Mouse (Mus musculus) skeletal muscle tissue, adult 2 months (tissue): ENCODE results near the gene Prr18.
"Not testable (repeated sequence)": the region's sequence is repeated elsewhere in the genome, so short reads cannot be mapped to it uniquely, and the experiment has no call there.

Source experiments
- DNase-seq: peaks from one replicate; pipeline ENCODE4 v3.0.0-alpha.2; 2012; ENCODE audit warnings: low read depth, low spot score

Prr18 gene

DNA sequence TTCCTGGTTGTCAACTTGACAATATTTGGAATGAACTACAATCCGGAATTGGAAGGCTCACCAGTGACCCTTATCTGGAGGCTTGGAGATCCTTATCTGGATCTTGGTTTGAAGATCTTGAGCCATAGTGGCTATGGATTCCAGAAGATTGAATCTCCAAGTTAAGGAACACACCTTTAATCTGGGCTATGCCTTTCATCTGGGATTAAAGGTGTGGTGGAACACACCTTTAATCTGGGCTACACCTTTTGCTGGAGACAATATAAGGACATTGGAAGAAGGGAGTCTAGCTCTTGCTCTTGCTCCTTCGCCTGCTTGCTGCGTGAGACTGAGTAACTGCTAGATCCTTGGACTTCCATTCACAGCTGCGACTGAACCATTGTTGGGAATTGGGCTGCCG, at the start of gene Prr18:
Gene Prr18 (plus strand): TSS at position 301 of the 400 bp plus-strand sequence.
- DNase-seq = not testable (repeated sequence)

DNA sequence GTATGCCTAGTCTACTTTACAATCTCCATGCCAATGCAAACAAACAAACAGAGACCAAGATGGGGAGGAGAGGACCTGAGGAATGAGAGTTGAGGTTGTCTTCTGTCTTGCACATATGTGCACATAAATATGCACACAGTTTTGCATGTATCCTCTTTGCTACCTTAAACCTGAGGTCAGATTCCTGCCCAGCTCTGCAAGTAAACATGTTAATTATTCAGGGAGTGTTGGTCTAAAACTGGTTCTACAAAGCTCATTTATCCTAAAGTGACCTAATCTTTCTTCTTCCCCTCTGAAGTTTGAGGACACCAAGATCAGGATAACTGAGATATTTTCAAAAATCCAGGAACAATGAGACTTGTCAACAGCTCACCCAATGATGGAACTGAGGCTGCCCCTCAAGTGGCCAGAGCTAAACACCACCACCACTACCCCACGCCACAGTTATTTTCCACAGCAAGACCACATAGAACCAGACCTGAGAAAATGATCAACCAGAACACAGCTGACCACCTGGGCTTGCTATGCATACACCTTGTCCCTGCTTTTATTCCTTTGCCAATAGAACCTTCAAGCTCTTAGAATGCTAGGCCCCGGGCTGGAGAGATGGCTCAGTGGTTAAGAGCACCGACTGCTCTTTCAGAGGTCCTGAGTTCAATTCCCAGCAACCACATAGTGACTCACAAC, 47.1 kb upstream of the Prr18 start:
- DNase-seq = no peak

DNA sequence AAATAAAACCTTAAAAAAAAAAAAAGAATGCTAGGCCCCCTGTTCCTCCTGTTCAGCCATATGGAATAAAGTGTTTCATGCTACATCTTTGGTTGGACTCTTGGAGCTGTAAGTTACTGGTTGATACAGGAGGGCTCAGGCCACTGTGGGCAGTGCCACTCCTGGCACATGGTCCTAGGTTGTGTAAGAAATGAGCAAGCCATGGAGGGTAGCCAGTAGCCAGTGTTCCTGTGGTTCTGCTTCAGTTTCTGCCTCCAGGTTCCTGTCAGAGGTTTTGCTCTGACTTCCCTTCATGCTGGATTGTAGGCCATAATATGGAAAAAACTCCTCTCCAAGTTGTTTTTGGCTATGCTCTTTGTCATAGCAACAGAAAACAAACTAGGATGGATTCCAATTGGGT, 46.5 kb upstream of the Prr18 start:
- peak; percentile 29 for DNase-seq

DNA sequence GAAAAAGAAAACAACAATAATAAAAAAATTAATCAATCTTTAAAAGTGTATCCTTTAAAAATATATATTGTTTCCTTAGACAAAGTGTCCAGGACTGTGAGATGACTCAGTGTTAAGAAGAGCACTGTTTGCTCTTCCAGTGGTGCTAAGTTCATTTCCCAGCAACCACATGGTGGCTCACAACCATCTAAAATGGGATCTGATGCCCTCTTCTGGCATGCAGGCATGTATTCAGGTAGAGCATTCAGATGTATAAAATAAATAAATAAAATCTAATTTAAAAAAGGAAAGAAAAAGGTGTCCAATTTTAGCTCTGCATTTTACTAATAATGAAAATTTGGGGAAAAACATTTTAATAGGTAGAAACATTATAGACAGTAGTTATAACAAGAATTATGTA, 41.4 kb upstream of the Prr18 start:
- DNase-seq = no peak

DNA sequence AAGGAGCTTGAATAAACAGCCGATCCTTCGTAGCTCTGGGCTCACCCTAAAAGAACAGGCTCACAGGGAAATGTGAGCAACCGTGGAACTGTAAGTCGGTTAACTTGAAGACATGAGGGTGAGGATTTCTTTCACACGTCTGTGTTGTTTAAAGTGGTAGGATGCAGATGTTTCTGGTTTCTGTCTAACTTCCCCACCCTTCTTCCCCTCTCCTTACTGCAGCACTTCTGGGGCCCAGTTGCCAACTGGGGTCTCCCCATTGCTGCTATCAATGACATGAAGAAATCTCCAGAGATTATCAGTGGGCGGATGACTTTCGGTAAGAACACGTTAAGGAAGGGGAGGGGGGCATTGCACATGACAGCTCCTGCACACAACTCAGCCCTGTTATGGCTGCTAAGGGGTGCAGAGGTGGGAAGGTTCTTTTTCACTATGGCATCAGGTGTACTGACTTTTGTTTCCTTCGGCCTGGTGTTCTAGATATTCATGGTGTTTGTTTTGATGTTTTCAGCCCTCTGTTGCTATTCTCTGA, 40.9 kb upstream of the Prr18 start:
- DNase-seq = no peak

DNA sequence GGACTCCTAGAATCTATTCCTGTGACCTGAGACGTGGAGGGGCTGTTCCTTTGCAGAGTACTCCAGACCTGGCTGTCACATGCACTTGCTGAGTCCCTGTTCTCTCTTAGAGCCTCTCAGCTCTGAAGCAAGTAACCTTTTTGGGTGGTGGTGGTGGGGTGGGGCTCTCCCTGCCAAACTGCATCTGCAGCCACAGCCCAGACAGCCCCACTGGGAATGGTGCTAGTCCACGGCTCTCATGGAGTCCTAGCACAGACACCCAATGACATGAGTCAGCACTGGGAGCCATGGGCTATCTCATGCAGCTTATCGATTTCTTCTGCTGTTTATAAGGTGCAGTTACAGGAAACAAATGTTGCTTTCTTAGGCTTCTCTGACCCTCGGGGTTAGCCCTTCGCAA, 39.5 kb upstream of the Prr18 start:
- DNase-seq = no peak

DNA sequence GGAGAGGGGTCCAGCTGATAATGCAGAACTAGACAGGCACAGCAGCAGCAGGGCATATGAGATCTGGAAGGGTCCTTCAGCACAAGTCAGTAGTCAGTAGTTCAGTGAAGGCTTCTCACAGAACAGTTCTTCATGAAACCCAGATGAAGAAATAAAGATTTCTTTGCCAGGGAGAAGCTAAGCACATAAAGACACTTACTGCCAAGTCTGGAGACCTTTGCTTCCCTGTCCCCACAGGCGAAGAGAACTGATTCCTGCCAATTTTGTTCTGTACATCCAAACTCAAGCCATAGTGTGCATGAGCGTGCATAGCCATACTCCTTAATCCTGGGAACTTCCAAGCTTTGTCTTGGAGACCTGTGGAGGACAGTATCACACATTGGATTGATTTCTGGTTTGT, 39.0 kb upstream of the Prr18 start:
- DNase-seq = no peak

DNA sequence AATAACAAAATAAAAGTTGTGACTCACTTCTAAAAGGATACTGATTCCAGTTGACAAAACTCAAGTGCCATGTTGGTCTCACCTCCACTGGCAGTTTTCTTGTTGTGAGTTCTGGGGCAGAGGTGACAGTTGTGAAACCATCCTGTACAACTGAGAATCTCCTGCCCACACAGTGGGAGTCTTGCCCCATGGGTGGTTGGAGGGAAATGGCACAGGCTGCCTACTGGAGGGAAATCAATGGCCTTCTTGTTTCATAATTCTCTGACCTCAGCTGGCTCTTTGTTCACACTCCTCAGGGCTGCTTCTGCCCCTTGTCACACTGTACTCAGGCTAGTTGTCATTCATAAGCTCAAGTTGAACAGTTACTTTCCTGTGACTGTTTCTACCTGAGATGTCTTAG, 37.7 kb upstream of the Prr18 start:
- DNase-seq = no peak

DNA sequence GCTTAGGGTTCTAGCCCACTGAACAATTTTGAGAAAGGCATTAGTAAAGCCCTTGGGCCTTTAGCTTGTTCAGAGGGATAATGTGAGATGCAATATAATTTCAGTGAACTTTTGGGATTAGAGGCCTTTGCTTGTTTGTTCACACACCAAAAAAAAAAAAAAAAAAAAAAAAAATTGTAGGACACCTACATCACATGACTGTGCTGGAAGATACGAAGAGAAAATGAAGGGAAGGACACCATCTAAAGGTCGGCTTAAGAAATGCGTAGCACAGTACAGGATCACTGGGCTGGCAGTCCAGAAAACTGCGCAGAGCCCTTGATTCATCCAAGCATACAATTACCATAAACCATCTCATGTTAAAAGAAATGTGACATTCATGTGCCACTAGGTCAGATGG, 35.7 kb upstream of the Prr18 start:
- no peak for DNase-seq

DNA sequence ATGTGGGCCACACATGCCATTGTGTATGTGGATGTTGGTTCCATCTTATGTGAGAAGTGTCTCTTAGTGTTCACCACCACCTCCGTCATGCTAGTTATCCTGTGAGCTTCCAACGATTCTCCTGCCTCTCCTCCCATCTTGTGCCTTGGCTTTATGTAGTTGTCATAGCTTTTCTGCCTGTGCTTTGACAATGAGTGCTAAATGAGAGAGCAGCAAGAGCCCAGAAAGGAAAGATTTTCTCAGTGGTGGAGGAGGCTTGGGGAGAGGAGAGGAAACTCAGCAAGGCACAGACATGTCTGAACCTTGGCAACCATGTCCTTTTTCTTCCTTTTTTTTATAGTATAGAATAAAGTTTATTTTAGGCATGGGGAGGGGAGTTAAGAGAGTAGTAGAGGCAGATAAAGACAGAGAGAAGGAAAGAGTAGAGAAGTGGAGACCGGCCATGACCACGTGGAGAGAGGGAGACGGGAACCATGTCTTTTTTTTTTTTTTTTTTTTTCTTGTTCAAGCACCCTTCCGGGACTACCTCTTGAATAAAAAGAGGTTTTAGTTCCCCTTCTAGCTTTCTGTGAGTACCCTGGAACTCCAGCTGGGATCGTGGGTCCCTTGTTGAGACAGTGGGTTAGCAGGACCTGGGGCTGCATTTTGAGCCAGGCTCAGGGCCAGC, 34.4 kb upstream of the Prr18 start:
- DNase-seq = no peak

DNA sequence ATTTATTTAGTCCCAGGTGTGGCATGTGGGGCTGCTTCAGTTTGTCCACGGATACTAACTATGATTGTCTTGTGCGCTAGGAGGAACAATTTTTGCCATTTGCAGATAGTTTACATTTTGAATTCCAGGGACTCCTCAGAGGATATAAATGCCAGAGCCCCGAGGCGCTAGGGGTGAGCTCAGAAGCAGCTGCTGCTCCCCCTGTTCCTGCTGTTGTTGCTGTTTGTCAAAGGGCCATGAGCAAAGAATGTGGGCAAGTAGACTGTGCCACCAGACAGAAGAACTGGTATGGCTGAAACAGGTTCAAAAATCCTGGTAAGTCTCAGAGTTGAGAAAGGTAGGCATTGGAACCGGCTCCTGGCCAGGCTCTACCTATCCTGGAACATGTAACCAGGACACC, 33.6 kb upstream of the Prr18 start:
- DNase-seq = no peak

DNA sequence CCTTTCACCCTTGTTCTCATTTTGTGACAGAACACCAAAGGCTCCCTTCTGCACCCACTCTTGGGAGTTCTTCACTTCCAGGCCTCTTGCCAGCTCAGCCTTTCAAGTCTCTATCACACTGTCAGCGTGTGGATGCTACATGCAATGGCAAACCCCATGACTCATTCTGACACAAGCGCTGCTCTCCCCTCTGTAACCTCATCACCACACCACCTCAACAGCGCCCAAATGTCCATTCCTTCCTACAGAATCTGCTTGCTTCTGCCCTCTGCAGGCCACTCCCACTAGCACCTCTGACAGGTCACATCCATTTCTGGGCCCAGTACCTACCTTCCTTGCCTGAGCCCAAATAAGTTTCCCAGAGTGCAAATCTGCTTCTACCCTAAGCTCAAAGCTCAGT, 31.5 kb upstream of the Prr18 start:
- no peak for DNase-seq

DNA sequence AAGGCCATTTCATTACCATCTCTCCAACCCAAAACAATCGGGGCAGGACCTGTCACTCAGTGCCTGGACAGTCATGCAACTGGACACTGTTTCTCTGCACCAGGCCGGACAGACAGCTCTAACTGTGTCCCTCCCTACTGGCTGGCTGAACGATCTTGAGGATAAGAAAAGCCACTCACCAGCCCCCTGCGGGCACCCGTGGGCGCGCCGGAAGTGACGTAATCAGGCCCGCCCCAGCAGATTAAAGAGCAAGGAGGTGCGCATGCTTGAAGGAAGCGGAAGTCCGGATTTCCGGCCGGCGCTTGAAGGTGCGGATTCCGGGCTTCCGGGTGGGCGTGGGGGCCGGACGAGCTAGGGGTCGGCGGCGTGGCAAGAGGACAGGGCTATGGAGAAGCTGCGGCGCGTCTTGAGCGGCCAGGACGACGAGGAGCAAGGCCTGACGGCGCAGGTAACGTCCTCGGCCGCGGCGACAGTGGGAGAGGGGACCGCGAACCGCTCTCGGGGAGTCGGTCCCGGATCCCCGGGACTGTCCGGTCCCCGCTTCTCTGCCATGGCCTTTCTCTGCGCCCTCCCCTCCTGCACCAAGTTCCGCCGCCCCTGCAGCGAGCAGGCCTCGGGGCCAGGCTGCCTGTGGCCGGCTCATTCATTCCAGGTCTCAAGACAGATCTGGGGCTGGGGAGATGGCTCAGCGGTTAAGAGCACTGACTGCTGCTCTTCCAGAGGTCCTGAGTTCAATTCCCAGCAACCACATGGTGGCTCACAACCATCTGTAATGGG, 26.2 kb upstream of the Prr18 start, which contains the start of gene Sft2d1:
Gene Sft2d1 (plus strand): TSS at position 265 of the 777 bp plus-strand sequence.
- peak; percentile 95 for DNase-seq

DNA sequence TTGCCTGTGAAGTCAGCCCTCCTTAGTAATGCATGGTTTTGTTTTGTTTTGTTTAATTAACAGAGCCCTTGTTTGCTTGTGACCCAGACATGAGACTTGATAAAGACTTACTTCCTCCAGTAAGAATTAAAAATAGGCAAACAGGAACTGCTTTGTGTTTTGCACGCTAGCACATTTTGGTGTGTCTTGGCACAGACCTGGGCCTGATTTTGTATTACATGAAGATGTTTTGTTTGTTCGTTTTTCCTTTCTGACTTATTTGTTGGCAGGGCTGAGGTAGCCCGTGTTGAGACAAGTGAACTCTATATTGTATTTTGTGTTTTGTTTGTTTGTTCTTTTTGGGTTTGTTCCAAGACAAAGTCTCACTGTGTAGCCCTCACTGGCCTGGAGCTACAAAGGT, 25.5 kb upstream of the Prr18 start:
- no peak for DNase-seq

DNA sequence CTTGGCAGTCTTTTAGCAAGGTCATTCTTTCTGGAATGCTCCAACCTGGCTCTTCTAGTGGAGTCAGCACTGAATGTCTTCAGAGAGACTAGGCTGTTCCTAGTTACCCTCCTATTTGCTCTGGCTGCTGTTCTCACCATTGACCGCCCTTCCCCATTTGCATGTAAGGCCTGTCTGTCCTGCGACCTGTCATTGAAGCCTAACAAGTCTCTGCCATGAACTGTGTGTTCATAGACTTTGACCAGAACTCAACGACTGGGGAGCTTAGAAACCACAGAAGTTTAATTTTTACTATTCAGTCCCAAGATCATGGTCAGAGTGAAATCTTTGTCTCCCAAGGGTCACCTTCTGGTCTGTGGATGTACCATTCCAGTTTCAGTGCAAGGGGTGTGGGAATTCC, 23.3 kb upstream of the Prr18 start:
- no peak for DNase-seq

DNA sequence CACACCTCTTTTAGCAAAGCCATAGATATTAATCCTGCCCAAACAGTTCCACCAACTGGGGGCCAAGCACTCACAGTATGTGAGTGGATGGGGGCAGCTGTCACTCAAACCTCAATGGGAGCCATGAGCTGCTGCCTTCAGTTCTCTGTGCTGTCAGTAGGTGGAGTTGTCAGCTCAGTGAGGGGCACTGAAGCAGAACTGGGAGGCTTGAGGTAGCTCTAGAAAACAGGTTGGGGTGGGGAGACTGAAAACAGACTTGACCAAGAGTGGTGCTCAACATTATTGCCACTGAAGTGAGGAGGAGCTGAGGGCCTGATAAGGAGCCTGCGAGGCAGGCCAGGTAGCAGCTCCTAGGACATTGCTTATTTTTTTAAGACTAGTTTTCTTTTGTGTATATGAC, 21.0 kb upstream of the Prr18 start:
- no peak for DNase-seq

DNA sequence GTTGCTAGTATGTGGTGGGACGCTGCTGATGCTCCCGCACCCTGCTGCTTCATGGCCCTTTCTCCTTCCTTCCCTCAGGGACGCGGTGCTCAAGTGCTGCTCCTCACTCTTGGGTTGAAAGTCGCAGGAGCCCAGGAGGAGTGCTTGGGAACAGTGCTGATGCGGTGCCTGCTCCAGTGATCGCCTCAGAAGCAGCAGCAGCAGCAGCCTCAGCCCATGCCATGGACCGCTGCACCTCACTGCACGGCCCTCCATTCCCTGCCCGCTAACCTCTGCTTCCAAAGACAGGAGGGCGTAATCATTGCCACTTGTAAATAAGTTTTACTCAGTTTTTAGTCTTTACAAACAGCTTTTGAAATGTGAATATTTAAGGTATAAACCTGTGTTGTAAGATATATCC, 10.4 kb upstream of the Prr18 start:
- not testable (repeated sequence) for DNase-seq

DNA sequence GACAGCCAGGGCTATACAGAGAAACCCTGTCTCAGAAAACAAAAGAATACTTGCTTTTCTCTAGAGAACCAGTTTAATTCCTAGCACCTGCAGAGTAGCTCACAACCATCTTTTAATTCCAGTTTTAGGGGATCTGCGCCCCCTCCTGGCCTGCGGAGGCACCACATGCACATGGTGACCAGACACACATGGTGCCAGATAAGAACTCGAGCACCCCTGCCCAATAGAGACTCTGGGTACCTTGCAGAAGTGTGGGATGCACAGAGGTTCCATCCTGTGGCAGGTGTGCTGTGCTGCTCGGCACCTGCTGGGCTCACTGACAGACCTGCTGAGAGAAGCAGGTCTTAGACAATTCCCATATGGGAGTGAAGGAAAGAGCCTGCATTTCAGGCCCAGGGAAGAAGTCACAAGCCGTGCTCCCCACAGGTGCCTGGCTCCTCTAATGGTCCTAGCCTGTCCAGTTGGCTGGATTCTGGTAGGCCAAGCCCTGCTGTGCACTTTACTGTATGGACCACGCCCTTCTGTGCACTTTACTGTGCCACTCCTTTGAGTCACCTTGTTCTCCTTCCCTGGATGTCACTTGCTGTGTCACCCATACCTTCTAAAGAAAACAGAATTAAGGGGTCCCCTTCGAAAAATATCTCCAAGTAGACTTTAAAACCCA, 8.6 kb upstream of the Prr18 start:
- no peak for DNase-seq

DNA sequence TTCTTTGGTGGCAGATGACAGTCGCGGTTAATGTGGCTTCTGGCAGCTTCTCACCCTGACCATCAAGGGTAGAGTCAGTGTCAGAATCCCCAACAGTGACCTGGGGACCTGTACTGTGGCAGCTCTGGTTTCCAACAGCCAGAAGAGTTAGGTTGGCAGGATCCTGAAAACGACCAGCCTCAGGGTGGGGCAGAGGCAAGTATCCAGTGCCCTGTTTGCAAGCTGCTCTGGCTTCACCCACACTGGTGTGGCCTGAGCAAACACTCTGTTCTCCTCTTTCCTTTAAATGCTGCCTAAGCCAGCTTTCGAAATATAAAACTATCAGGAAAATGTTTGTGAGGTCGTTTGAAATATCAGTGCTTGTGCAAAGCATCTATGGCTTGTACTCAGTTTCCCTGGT, 6.7 kb upstream of the Prr18 start:
- no peak for DNase-seq

DNA sequence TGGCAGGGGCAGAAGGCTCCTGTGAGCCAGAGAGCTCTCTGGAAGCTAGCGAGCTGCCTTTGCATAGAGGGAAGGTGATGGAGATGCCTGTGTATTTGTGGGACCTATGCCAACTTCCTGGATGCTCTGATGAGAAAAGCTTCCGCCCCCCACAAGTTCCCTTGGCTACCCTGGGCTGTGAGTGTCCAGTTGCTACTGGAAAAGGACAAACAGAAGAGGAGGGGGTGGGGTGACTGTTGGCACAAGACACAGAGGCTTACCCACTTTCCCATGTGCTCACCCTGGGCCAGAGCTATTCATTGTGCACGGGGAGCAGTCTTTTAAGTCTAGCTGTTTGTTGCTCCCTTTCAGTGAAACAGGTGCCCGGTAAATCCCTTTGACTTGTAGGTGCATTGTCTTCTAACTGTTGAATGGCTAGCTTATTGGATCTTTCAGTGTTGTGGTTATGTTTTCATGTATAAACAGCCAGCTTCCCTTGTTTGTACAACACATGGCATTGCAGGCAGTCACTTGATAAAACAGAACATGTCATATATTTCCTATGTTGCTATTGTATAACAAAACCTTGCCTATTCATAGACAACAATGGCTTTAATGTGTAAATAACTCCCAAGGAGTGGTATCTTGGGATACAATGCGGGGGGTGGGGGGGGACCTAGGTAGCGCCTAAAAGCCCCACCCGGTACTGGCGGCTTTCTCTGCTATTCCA, 2.6 kb downstream of the Prr18 start:
- no peak for DNase-seq
